Mouse (Mus musculus): ENCODE results near the gene Gm13128. TPM values are rescaled to one million over a fixed set of nuclear protein-coding genes. Genes with fewer than 3 reads are reported as not detected.

The Gm13128 gene
- not detected for polyA plus RNA-seq (2015; fragmentation: Illumina TruSeq; extraction: RNeasy Lipid Tissue Mini Kit (QIAGEN cat#74804); ENCODE audit: insufficient read depth, low read depth, low replicate concordance)

GRCm38 (mm10) chr4:144329949-144330348 lies at the start of gene Gm13128:
TSS of gene Gm13128 (plus strand) at chr4:144330249.

GRCm38 (mm10) chr4:144280388-144280787 lies 49.7 kb upstream of the Gm13128 start, which contains the start of gene Pramel5:
TSS of gene Pramel5 (minus strand) at chr4:144280488.

GRCm38 (mm10) chr4:144357642-144358041 lies 27.6 kb downstream of the Gm13128 start, which contains the start of gene Gm13119:
TSS of gene Gm13119 (plus strand) at chr4:144357942.

GRCm38 (mm10) chr4:144377911-144378310 lies 47.9 kb downstream of the Gm13128 start, which contains the start of gene Pramef20:
TSS of gene Pramef20 (minus strand) at chr4:144377933.

Other genes with a start within 250 kb of the Gm13128 start
- gene Gm13102, start 223.8 kb upstream of the Gm13128 start, polyA plus RNA-seq (2015; fragmentation: Illumina TruSeq; extraction: RNeasy Lipid Tissue Mini Kit (QIAGEN cat#74804); ENCODE audit: insufficient read depth, low read depth, low replicate concordance): not detected
- not detected for gene Oog3, start 167.6 kb upstream of the Gm13128 start, polyA plus RNA-seq (2015; fragmentation: Illumina TruSeq; extraction: RNeasy Lipid Tissue Mini Kit (QIAGEN cat#74804); ENCODE audit: insufficient read depth, low read depth, low replicate concordance)
- not detected for gene Oog2, start 139.5 kb upstream of the Gm13128 start, polyA plus RNA-seq (2015; fragmentation: Illumina TruSeq; extraction: RNeasy Lipid Tissue Mini Kit (QIAGEN cat#74804); ENCODE audit: insufficient read depth, low read depth, low replicate concordance)
- gene C87977, start 116.9 kb upstream of the Gm13128 start, polyA plus RNA-seq (2015; fragmentation: Illumina TruSeq; extraction: RNeasy Lipid Tissue Mini Kit (QIAGEN cat#74804); ENCODE audit: insufficient read depth, low read depth, low replicate concordance): not detected
- not detected for gene Pramel5, start 49.8 kb upstream of the Gm13128 start, polyA plus RNA-seq (2015; fragmentation: Illumina TruSeq; extraction: RNeasy Lipid Tissue Mini Kit (QIAGEN cat#74804); ENCODE audit: insufficient read depth, low read depth, low replicate concordance)
- not detected for gene Gm13119, start 27.7 kb downstream of the Gm13128 start, polyA plus RNA-seq (2015; fragmentation: Illumina TruSeq; extraction: RNeasy Lipid Tissue Mini Kit (QIAGEN cat#74804); ENCODE audit: insufficient read depth, low read depth, low replicate concordance)
- not detected for gene Pramef20, start 47.7 kb downstream of the Gm13128 start, polyA plus RNA-seq (2015; fragmentation: Illumina TruSeq; extraction: RNeasy Lipid Tissue Mini Kit (QIAGEN cat#74804); ENCODE audit: insufficient read depth, low read depth, low replicate concordance)
- not detected for gene Pramef12, start 78.2 kb downstream of the Gm13128 start, polyA plus RNA-seq (2015; fragmentation: Illumina TruSeq; extraction: RNeasy Lipid Tissue Mini Kit (QIAGEN cat#74804); ENCODE audit: insufficient read depth, low read depth, low replicate concordance)
- not detected for gene 1700012P22Rik, start 108.5 kb downstream of the Gm13128 start, polyA plus RNA-seq (2015; fragmentation: Illumina TruSeq; extraction: RNeasy Lipid Tissue Mini Kit (QIAGEN cat#74804); ENCODE audit: insufficient read depth, low read depth, low replicate concordance)
- gene Gm9944, start 123.1 kb downstream of the Gm13128 start, polyA plus RNA-seq (2015; fragmentation: Illumina TruSeq; extraction: RNeasy Lipid Tissue Mini Kit (QIAGEN cat#74804); ENCODE audit: insufficient read depth, low read depth, low replicate concordance): not detected
- gene Aadacl3, start 133.5 kb downstream of the Gm13128 start, polyA plus RNA-seq (2015; fragmentation: Illumina TruSeq; extraction: RNeasy Lipid Tissue Mini Kit (QIAGEN cat#74804); ENCODE audit: insufficient read depth, low read depth, low replicate concordance): not detected
- gene 9430007A20Rik, start 189.6 kb downstream of the Gm13128 start, polyA plus RNA-seq (2015; fragmentation: Illumina TruSeq; extraction: RNeasy Lipid Tissue Mini Kit (QIAGEN cat#74804); ENCODE audit: insufficient read depth, low read depth, low replicate concordance): not detected
- not detected for gene Gm13124, start 234.9 kb downstream of the Gm13128 start, polyA plus RNA-seq (2015; fragmentation: Illumina TruSeq; extraction: RNeasy Lipid Tissue Mini Kit (QIAGEN cat#74804); ENCODE audit: insufficient read depth, low read depth, low replicate concordance)

Measured in pancreas, adult 10 weeks (tissue).